Mouse (Mus musculus): ENCODE results near the gene Gjb1.
"Not testable (repeated sequence)": the region's sequence is repeated elsewhere in the genome, so short reads cannot be mapped to it uniquely, and the experiment has no call there.

Gene Gjb1

DNA sequence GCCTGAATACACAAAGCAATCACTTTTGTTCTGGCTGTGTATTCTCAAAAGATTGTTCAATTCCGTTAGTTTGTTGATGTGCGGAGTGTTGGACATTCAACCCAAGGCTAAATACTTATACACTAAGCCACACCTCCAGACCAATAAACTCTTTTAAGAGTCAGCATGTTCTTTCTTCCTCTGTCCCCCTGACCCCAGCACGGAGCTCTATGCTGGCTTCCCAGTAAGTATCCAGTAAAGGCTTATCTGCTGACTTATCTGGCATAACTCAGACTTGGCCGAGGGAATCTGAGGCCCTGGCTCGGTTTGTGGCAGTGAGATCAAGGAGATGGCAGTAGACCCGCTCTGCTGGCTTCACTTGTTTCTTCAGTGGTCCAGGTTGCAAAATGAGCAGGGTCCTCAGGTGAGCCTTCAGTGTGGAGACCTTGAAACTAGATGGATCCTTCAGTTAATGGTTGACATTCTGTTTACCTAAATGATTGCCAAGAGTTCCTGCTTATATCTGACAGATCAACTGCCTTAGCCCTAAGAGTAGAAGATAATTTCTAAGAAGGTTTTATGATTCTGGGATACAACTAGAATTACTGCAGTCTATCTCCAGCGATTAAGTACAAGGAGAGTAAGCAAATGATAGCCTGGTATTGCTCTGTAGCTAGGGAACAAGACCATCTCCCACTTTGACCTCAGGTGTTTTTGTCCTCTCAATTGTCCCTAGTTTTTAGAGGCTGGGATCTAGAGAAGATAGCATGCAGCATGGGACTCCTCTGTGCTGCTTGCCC is at the start of gene Gjb1:
TSS of gene Gjb1 (plus strand) at position 189 of the 779 bp plus-strand sequence.
- no peak for DNase-seq (ENCODE audit: low read depth, low spot score)

DNA sequence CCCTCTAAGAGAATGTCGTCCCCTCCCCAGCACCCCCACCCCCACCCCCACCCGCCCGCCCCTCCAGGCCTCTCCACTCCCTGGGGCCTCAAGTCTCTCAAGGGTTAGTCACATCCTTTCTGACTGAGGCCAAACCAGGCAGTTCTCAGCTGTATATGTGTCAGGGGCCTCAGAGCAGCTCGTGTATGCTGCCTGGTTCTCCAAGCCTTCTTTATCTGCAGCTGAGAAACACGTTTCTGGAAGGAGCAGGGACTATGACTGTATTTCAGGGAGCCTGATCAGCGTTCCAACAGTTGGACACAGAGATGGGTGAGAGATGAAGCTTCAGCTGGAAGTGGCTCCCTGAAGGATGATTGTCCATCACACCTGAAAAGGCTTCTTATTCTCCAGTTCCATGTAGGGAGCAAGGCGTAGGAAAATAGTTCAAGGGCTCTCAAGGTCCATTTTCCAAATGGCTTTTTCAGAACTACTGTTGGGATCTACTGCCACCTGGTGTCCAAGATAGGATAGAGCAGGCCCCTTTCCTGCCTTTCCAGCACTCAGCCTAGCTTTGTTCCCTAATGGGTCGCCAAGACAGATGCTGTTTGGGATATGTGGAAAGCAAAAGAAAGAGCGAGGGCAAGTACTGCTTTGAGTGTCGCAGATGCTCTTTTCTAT is 46.7 kb upstream of the Gjb1 start:
- peak; percentile 67 for DNase-seq (ENCODE audit: low read depth, low spot score)

DNA sequence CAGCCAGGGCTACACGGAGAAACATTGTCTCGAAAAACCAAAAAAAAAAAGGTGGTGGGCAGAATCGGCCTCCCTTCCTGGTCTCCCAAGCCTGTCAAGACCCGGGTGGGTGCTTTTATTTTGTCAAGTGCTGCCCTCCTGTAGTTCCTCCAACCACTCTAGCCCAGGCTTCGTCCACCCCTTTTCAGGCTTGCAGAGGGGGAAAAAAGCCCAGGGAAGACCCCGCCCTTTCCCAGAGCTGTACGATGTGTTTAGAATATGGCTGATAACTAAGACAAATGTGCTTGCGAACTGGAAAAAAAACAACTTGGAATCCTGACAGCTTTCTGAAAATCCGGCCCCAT is 44.2 kb upstream of the Gjb1 start:
- no peak for DNase-seq (ENCODE audit: low read depth, low spot score)

DNA sequence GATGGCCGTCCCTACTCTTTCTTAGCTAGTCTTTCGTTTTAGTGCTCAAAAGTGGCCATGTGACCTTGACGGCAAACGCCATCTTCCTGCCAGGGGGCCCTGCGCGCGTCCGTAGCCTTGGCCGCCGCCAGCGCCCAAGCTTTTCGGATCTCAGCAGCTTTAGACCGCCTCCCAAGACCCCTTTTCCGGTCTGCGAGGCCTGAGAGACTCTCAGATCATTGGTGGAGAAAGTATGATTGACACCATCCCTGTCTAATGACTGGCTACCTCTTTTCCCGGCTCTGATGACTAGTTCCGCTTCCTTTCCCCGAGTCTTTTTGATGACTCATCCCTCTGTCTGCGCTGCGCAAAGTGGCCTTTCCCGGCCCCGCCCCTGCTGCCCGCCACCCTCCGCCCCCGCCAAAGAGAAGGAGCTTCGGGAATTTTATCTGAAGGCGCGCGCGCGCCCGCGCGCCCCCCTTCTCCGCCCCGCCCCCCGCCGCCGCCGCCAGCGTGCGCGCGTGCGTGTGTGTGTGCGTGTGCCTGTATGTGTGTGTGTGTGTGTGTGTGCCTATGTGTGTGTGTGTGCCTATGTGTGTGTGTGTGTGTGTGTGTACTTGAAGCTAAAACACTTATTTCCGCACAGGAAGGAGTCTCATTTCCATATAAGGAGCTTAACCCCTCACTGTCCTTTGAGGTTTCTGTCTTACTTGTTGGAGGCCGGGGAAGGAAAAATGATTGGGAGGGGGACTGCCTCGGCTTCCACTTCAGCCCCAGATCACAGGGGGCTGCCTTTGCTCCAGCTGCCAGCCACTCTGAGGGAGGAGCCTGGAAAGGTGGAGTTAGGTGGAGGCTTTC is 43.6 kb upstream of the Gjb1 start:
- peak; percentile 99 for DNase-seq (ENCODE audit: low read depth, low spot score)

DNA sequence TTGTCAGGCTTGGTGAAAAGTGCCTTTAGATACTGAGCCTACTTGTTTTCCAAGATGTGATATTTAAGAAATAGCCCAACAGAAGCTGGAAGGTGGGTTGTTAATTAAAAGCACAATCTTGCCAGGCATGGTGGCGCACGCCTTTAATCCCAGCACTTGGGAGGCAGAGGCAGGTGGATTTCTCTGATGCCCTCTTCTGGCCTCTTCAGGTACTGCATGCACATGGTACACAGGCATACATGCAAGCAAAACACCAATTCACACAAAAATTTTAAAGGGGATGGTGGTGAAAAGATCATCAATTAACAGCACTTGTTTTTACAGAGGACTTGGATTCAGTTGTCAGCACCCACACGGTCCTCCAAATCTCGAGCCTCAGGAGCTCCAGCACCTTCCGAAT is 41.6 kb upstream of the Gjb1 start:
- peak; percentile 62 for DNase-seq (ENCODE audit: low read depth, low spot score)

DNA sequence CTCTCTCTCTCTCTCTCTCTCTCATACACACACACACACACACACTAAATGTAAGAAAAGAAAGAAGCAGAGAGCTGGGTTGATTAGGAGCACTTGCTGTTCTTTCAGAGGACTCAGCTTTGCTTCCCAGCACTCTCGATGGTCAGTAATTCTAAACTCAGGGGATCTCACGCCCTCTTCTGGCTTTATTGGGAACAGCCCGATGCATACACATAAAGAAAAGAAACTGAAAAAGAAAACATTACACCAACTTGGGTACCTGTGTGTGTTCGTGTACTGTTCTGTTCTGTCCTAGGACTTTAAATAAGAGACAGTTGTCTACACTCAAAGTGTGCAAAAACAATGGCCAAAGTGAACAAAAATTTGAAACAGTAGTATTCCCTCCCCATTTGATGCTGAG is 37.5 kb upstream of the Gjb1 start:
- peak; percentile 37 for DNase-seq (ENCODE audit: low read depth, low spot score)

DNA sequence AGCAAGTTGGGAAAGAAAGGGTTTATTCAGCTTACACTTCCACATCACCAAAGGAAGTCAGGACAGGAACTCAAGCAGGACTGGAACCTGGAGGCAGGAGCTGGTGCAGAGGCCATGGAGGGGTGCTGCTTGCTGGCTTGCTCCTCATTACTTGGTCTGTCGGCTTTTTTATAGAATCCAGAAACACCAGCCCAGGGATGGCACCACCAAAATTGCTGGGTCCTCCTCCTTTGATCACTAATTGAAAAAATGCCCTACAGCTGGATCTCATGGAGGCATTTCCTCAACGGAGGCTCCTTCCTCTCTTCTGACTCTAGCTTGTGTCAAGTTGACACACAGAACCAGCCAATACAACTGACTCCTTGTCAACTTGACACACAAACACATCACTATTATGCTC is 33.3 kb upstream of the Gjb1 start:
- DNase-seq (ENCODE audit: low read depth, low spot score), result not testable (repeated sequence)

DNA sequence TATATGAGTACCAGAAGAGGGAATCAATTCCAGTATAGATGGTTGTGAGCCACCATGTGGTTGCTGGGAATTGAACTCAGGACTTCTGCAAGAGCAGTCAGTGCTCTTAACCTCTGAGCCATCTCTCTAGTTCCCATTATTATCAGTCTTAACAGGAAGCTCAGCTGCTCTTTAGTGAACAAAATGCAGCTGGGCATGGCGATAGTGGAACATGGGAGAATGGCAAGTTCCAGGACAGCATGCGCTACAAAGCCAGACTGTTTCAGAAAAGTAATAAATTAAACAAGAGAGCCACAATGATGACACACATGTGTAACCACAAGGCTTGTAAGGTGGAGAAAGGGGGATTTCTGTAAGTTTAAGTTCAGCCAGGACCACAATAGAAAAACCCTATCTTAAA is 30.7 kb upstream of the Gjb1 start:
- no peak for DNase-seq (ENCODE audit: low read depth, low spot score)

DNA sequence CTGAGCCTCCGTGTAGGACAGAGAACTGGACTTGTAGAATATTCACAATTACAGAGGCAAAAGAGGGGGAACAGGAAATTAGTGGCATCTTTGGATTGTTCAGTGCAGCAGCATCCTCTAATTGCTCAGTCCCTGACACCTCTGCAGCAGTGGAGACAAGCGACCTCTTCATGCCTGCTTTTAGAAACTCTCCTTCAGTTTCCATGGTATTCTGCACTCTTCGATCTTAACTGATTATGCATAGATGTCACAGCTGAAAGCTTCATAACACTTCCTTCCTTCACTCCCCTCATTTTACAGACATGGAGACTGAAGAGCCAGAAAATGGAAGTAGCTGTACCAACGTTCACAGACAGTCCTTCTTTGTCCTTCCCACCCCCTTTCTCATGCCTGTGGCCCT is 29.7 kb upstream of the Gjb1 start:
- DNase-seq (ENCODE audit: low read depth, low spot score), result no peak

DNA sequence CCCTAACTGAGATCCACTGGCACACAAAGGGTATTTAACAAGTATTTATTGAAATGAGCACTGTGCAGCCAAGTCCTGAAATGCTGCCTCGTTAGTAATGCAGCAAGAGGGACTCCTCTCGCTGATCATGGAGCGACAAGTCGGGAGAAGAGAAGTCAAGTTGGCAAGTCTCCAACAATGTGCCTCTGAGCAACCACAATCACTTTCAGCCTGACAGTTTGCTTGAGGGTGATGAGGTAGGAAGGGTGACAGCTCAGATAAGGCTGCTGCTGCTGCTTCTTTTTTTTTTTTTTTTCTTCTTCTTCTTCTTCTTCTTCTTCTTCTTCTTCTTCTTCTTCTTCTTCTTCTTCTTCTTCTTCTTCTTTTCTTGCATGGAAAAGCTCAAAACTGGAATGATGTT is 25.0 kb upstream of the Gjb1 start:
- DNase-seq (ENCODE audit: low read depth, low spot score), result no peak

DNA sequence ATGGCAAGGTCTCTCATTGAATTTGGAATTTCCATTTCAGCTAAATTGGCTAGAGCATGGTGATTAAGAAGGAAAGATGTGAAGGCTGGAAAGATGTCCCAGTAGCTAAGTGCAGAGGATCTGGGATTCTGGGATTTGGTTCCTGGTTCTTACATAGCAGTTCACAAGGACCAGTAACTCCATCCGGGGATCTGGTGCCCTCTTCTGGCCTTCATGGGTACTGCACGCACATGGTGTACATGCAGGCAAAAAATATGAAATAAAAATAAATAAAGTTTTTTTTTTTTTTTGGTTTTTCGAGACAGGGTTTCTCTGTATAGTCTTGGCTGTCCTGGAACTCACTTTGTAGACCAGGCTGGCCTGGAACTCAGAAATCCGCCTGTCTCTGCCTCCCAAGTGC is 17.3 kb upstream of the Gjb1 start:
- peak; percentile 57 for DNase-seq (ENCODE audit: low read depth, low spot score)

DNA sequence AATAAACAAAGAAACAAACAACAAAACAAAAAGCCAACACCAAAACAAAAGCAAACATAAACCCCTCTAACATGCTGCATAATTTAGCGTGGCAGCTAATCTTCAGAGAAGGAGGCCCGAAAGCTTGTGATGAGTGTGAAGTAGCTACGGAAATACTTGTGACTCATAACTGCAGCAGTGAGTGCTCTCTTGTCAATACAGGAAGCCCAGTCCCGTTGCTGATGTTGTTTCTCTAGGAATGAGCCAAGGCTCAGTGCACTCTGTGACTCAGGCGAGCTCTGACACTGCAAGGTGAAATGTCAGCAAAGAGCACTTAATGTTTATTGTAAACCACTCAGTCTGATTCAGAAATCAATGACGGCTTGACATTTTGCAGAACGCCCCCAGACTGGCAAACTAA is 7.2 kb upstream of the Gjb1 start:
- no peak for DNase-seq (ENCODE audit: low read depth, low spot score)

DNA sequence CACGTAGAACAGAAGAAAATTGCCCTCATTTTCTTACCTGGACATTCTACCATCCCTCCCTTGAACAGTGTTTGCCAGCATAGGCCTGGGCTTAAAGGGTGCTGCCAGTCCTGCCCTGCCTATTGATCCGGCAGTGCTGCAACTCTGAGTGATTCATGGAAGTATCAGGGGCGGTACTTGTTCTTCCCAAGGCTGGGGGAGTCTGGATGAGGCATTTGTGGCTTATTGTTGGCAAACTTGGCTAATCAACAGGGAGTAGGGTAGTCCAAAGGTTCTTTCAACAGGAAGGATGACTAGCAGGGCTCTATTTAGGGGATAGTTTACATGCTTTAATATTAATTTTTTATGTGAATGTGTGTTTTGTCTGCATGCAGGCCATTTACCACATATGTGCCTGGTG is 5.6 kb upstream of the Gjb1 start:
- no peak for DNase-seq (ENCODE audit: low read depth, low spot score)

DNA sequence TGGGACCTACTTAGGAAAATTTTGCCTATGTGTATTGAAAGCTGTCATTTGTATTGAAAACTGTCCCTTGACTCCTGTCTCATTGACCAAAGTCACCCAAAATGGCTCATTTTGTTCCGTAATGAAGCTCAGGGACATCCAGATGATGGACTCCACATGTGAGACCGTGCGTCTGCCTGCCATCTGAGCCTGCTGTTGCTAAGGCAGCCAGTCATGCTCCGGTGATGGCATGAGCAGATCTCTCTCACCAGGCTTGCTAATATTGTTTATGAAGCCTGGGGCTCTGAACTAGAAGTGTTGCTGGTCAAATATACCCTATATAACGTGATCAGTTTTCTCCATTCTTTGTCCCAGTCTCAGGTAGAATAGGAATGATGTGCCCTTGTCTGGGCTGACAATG is 3.2 kb upstream of the Gjb1 start:
- no peak for DNase-seq (ENCODE audit: low read depth, low spot score)

DNA sequence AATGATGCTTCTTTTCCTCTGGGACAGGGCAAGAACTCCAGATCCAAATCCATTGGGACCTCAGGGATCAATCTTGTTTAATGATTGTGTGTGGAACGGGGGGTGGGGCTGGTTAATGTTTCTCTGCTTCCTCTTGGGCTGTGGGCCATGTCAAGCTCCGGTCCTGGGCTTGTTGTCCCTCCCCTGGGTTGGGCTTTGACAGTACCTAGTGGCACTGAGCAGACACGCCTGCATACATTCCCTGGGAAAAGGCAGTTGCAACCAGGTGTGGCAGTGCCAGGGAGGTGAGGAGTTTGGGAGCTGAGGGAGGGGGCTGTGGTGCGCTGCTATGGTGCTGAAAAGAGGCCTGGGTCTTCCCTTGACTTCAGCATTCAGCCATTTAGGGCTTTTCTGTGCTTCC is 898 bp downstream of the Gjb1 start:
- no peak for DNase-seq (ENCODE audit: low read depth, low spot score)

DNA sequence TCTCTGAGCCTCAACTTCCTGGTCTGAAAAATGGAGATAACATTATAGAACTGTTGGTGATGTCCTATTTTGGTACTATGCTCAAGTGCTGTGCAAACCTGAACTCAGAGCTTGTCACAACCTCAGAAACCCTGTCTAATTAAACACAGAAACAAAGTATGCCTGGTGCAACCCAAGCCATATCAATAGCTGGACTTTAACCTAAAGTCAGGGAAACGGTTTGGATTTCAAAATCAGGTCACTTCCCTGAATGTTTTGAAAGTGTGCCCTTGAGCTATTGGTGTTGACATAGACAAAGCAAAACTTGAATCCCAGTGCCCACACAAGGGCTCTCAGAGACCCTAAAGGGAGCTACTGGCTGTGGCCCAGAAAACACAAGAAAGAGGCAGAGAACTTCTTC is 3.6 kb downstream of the Gjb1 start:
- no peak for DNase-seq (ENCODE audit: low read depth, low spot score)

DNA sequence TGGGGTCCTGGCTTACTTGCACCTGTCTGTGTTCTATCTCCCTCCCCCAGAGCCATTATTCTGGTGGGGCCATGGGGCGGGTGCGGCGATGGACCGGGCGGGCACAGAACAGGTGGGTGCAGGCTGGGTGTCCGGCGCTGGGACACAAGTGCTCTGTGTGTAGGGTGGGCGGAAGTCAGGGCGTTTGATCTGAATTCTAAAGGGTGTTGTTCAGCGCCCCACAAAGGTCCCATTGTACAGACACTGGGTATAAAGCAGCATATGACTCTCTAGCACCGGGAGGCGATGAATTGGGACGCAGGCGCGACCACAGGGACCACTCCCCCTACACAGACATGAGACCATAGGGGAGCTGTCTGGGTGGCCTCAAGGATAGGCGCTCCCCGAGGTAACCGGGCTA is 7.3 kb downstream of the Gjb1 start:
- DNase-seq (ENCODE audit: low read depth, low spot score), result no peak

DNA sequence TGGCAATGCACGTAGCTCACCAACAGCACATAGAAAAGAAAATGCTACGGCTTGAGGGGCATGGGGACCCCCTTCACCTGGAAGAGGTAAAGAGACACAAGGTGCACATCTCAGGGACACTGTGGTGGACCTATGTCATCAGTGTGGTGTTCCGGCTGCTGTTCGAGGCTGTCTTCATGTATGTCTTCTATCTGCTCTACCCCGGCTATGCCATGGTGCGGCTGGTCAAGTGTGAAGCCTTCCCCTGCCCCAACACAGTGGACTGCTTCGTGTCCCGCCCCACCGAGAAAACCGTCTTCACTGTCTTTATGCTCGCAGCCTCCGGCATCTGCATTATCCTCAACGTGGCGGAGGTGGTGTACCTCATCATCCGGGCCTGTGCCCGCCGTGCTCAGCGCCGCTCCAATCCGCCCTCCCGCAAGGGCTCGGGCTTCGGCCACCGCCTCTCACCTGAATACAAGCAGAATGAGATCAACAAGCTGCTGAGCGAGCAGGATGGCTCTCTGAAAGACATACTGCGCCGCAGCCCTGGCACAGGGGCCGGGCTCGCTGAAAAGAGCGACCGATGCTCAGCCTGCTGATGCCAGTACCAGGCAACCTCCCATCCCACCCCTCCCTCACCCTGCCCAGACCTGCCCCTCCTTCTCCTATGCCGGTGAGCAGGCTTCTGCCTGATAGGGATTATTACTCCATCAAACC is 8.4 kb downstream of the Gjb1 start:
- DNase-seq (ENCODE audit: low read depth, low spot score), result no peak

DNA sequence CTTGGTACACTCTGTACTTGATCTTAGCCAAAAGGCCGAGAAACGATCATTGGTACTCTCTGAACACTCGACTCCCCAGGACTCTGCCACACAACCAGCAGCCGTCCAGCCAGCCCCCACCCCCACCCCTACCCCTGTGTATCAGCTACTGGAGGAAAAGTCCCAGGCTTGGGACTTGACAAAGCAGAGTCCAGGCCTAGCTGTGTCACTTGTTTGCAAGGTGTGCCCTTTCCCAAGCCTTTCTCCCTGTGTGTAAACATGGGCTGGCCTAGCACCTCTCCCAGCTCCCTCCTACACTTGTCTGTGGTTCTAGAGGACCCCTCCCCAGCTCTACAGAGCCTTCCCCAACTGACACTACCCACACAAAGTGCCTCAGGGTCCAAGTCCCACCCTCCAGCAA is 10.0 kb downstream of the Gjb1 start:
- no peak for DNase-seq (ENCODE audit: low read depth, low spot score)

DNA sequence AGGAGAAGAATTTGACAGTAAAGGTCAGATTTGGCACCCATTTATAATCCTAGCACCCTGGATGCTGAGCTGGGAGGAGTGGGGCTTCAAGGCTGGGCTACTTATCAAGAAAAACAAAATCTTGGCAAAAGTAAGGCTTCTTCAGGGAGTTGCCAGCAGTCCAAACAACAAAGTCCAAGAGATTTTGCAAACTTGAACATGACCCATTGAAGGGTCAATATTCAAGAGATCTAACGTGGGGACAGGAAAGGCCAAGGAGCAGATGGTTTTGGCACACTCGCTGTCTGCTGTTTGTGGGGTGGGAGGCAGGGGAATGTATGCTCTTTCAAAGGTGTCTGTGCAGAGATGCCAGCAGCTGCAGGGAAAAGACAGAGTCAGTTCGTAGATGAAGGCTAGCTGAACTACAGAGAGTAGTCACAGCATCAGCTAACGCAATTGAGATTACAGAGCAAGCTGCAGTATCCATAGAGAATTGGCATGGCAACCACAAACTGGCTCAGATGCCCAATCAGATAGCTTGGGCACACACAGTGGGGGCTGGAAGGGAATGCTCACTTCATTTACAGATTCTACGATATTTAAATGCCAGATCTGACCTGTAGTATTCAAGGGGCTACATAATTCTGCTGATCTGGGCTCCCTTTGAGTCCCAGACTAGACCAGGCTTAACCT is 12.8 kb downstream of the Gjb1 start:
- no peak for DNase-seq (ENCODE audit: low read depth, low spot score)

DNA sequence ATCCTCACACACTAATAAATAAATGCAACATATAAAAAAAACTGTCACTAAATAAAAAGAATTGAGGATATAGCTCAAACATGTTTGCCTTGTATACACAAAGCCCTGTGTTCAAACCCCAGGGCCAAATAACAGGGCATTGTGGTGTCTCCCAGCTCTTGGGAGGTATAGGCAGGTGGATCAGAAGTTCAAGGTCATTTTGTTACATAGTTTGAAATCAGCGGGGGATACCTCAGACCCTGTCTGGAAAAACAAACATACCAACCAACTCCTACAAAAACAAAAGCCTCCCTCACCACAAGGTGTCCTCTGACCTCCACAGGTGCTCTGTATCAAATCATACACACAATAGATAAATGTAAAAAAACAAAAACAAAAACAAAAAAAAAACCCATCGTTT is 18.2 kb downstream of the Gjb1 start:
- DNase-seq (ENCODE audit: low read depth, low spot score), result peak; percentile 82

DNA sequence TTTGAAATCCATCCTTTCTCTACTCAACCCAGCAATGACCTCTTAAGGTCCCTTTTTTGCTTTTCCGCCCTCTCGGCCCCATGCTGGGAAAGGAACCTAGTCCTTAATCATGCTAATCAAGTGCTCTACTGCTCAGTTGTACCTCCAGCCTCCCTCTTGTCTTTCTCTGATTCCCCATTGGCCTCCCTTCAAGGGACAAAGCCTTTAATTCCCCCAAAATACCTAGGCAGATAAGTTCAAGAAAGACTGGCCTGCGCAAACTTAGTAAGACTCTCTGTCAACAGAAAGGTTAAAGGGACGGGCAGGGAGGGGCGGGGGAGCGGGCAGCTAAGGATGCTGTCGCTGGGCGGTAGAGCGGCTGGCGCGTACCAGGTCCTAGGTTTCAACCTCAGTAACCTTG is 20.3 kb downstream of the Gjb1 start:
- peak; percentile 99 for DNase-seq (ENCODE audit: low read depth, low spot score)
